Mouse (Mus musculus) kidney, adult 11 months (tissue): ENCODE results near the gene Nfasc.

Experiments
- DNase-seq: peaks from one replicate; pipeline ENCODE4 v3.0.0; 2022

Nfasc gene

DNA sequence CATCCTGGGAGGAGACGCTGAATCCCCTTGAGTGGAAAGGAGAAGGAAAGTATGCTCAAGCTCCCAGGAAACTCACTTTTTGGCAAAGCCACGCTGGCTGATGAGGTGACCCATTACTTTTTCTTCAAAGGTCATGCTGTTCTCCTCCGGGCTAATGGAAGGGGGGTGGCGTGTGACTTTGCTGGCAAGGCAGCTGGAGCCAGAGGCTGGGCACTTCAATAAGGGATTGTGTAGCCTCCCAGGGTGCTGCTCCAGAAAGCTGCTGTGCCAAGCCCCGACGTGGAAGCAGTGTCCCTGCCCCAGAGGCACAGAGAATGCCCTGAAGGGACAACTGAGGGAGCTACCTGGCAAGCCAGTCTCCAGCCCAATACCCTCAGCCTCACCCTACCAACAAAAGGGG is 101.3 kb downstream of the Nfasc start:
- no peak for DNase-seq

GRCm38 (mm10) chr1:132637346-132637745 is 104.3 kb downstream of the Nfasc start:
- no peak for DNase-seq

GRCm38 (mm10) chr1:132629611-132630370 is 111.8 kb downstream of the Nfasc start:
- no peak for DNase-seq

- DNase-seq = no peak
These were observed 113.0 kb downstream of the Nfasc start for GRCm38 (mm10) chr1:132628599-132628998.

DNA sequence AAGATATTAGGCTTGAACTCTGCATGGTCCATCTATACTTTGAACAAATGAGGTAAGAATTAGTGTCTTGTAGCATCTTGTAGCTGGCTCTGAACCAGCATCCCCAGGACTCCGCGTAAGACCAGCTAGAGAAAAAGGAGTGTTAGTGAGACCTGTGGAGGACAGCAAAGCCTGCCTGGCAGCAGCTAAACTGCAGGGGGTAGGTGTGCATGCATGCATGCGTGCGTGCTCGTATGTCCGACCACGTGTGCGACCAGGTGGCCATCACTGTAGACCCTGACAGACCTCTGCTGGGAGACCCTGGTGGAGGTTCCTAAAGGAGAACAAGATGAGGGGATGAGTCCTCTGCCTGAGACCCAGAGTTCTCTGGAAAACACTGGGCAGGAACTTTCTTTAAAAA is 113.4 kb downstream of the Nfasc start:
- DNase-seq = no peak

DNA sequence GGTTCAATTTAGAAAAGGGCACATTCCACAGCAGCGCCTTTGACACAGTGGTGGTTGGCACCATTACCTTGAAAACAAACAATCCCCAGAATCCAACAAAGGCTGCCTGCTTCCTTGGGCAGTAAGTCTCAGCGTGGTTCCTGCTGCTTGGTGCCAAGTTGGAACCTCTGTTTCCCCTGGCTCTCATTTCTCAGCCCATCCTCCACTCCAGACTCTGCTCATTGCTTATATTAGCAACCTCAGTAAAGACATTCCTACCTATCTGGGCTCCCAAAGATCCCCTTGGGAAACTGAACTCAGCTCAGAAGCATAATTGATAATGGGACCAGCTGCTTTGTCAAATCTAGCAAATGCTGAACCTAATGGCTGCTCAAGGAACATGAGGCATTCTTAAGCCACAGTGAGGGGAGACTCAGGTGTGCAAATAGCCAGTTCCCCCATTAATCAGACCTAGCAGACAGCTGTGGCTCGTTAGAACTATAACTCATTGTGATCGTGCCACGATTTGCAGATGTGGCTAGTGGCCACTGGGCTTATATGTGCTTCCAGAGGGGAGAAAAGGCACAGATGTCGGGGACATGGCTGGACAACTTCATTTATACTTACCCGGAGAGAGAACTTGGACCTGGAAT is 115.4 kb downstream of the Nfasc start:
- no peak for DNase-seq

- DNase-seq = no peak
These were observed 116.6 kb downstream of the Nfasc start for GRCm38 (mm10) chr1:132625034-132625433.

DNA sequence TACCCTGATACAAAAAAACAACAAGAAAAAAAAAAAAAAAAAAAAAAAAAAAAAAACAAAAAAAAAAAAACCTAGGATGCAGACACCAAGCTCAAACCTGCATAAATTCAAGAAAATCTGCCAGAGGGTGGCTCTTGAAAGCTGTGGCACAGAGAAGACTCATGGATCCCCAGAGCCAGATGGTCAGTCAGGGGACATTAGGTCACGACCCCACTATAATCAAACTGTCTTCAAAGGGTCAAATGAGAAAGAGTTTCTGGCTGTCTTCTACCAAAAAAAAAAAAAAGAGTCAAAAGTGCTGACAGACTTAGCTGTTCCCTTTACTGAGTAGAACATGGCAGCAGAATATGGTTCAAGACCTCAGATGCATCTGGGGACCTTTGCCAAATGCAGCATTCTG is 117.1 kb downstream of the Nfasc start:
- DNase-seq = no peak

GRCm38 (mm10) chr1:132623641-132624336 is 117.8 kb downstream of the Nfasc start:
- DNase-seq = no peak

DNA sequence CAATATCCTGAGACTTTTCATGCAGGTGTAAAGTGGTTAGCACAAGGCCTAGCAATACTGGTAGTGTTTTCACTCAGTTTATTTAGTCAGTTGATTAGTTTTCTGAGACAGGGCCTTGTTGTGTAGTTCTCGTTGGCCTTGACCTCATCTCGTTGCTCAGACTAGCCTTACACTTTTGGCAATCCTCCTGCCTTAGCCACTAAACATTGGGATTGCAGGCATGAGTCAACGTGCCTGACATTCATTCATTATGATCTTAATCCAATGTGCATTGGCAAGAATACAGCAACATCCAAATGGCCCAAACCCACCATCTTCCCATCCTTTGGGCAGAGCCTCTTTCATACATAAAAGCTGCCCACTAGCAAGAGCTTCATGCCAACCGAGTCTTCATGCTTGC is 129.5 kb downstream of the Nfasc start:
- no peak for DNase-seq

DNA sequence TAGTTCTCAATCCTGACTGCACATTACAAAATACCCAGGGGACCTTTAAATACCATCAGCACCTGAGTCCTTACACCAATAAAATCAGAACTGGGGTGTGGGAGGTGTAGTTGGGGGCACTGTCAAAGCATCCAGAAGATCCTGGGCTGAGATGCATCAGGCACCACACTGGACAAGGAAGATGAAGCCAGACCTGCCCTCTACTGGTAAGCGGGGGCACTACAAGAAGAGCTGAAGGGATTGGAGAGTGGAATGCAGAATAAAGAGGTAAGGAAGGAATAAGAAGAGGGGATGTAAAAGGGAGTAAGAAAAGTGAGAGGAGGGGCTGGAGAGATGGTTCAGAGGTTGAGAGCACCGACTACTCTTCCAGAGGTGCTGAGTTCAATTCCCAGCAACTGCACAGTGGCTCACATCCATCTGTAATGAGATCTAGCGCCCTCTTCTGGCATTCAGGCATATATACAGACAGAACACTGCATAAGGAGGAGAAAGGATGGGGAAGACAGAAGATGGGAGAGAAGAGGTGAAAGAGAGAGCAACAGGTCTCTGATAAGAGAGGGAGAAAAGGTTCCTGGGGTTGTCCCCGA is 132.5 kb downstream of the Nfasc start:
- peak; percentile 31 for DNase-seq

- DNase-seq = no peak
These were observed 139.4 kb downstream of the Nfasc start for GRCm38 (mm10) chr1:132602161-132602560.

- DNase-seq = no peak
These were observed 143.6 kb downstream of the Nfasc start for GRCm38 (mm10) chr1:132598024-132598423.

GRCm38 (mm10) chr1:132595741-132596140 is 145.9 kb downstream of the Nfasc start:
- no peak for DNase-seq

DNA sequence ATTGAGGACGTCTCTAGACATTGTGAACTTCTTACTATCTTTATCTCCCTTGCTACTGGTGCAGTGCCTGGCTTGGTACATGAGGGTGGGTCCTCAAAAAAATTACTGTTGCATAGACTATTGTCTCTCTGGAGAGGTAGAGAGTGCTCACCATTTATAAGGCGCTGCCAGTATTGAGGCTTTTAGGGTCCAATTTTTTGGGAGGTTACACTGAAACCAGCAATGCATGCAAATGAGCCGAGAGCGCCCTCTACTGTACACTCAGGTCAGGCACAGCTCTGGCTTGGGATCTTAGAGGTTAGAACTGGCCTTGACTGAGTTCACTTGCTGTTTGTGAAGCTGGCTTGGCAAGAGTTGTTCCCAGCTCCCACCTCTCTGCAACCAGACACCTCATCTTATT is 147.0 kb downstream of the Nfasc start:
- DNase-seq = peak; percentile 14

DNA sequence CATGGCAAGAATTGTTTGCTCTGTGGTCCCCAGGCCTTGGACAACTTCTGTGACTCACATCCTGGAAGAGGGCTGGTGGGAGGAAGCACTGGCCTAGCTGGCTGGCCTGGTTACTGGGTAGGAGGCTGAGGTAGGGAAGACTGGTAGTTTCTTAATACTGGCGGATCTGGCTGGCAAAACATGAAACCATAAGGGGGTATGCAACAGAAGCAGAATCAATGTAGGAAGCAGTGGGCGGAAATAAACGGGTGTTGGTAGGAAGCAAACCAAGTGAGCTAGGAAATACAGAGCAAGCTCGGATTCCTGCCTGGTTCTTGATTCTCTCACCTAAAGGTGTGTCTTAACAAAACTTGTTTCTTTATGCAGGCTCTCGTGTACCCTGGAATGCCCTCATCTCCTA is 149.5 kb downstream of the Nfasc start:
- DNase-seq = no peak

DNA sequence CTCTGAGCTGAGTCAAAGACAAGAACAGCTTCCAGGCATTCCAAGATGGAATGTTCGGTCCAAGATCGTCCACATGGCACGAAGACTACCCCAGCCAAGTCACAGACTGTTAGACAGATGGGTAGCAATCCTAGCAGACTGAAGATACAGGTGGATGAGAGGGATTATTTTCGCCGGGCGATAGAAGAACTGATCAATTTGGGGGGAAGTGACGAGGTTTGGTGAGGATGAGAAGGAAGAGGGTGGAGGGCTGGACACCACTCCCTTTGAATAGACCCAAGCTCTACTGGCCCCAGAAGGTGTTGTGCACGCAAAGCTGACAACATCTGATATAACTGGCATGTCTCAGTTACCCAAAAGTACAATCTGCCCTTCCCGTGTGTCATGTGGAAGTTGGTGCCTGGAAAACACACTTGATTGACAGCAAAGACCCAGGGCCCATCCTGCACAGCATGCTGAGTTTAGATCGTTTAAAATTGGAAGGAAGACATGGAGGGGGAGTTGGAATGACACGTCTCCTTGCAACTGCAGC is 150.1 kb downstream of the Nfasc start:
- DNase-seq = no peak

- DNase-seq = peak; percentile 73
These were observed 154.9 kb downstream of the Nfasc start for GRCm38 (mm10) chr1:132586679-132587201.

- DNase-seq = no peak
These were observed 156.2 kb downstream of the Nfasc start for GRCm38 (mm10) chr1:132585376-132585775.

DNA sequence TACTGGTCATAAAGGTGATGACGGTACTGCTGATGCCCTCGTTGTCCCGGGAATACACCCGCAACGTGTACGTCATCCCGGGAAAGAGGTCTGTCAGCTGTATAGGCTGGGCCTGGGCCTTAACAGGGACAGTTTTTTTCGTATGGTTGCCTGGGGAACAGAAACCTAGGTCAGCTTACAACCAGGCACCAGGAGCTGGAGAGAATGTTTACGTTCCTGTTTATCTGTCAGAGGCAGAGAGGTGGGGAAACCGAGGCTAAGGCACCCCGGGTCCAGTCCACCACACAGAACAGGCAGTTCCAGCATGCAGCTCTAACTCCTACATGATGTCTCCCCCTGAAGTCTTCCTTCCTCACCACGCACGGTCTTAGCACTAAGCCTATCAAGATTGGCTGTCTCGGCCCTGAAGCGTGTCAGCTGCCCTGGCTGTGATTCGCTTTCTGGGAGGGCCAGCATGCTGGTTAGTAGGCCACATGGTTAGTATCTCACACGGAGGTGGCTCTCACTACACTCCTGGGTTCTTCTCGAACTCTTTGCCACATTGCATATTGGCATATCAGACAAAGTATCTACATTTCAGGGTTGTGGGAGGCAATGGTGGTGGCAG is 158.5 kb downstream of the Nfasc start:
- DNase-seq = no peak

GRCm38 (mm10) chr1:132581845-132582839 is 159.5 kb downstream of the Nfasc start:
- DNase-seq = no peak
